Mouse (Mus musculus) heart, adult 2 months (tissue): Measurements from ENCODE around the gene Syt6.

Experiments used
- EP300 ChIP-seq: fragments of 200-500 bp; IDR thresholded peaks from 2 replicates; pipeline ENCODE4 v1.6.1; 2011; ENCODE audit warnings: low read depth, low read length, control low read depth; ENCODE audit not compliant: insufficient read depth
- POLR2A ChIP-seq: fragments of 200-500 bp; IDR thresholded peaks from 2 replicates; pipeline ENCODE4 v1.6.1; 2011; ENCODE audit warnings: mild to moderate bottlenecking, low read depth, low read length, control low read depth; ENCODE audit not compliant: insufficient read depth

- TF ChIP-seq EP300 (no peak), POLR2A (no peak)
These were observed 49.0 kb downstream of the Syt6 start for GRCm38 (mm10) chr3:103623893-103624470.
